Mouse (Mus musculus) A20 (cell line): Measurements from ENCODE around the gene Capzb.
A peak's percentile ranks its signal among the peaks of the same experiment; 100 is the strongest.

Experiments used
- DNase-seq: peaks from one replicate; pipeline ENCODE4 v3.0.0-alpha.2; 2011; ENCODE audit warnings: low read depth, low spot score

The Capzb gene

GRCm38 (mm10) chr4:139179731-139180625, 12.7 kb upstream of the Capzb start:
- DNase-seq: no peak

- DNase-seq: no peak
Observed at GRCm38 (mm10) chr4:139182511-139182910, 10.2 kb upstream of the Capzb start.

GRCm38 (mm10) chr4:139185766-139186442, 6.8 kb upstream of the Capzb start:
- DNase-seq: no peak

- no peak for DNase-seq
Observed at GRCm38 (mm10) chr4:139187930-139188329, 4.8 kb upstream of the Capzb start.

GRCm38 (mm10) chr4:139191605-139192498, 847 bp upstream of the Capzb start:
- peak; percentile 56 for DNase-seq

GRCm38 (mm10) chr4:139193176-139194093, 736 bp downstream of the Capzb start:
- DNase-seq: peak; percentile 84

- no peak for DNase-seq
Observed at GRCm38 (mm10) chr4:139195101-139195500, 2.4 kb downstream of the Capzb start.

- no peak for DNase-seq
Observed at GRCm38 (mm10) chr4:139196464-139196863, 3.8 kb downstream of the Capzb start.

- DNase-seq: no peak
Observed at GRCm38 (mm10) chr4:139196949-139197348, 4.2 kb downstream of the Capzb start.

GRCm38 (mm10) chr4:139197453-139197852, 4.8 kb downstream of the Capzb start:
- DNase-seq: no peak

GRCm38 (mm10) chr4:139198004-139198689, 5.4 kb downstream of the Capzb start:
- no peak for DNase-seq

- no peak for DNase-seq
Observed at GRCm38 (mm10) chr4:139199126-139199525, 6.4 kb downstream of the Capzb start.

GRCm38 (mm10) chr4:139199703-139200340, 7.1 kb downstream of the Capzb start:
- no peak for DNase-seq

GRCm38 (mm10) chr4:139200946-139201345, 8.2 kb downstream of the Capzb start:
- no peak for DNase-seq

GRCm38 (mm10) chr4:139202556-139202955, 9.9 kb downstream of the Capzb start:
- no peak for DNase-seq

- peak; percentile 61 for DNase-seq
Observed at GRCm38 (mm10) chr4:139203381-139203780, 10.7 kb downstream of the Capzb start.

GRCm38 (mm10) chr4:139205842-139206241, 13.1 kb downstream of the Capzb start:
- peak; percentile 24 for DNase-seq

GRCm38 (mm10) chr4:139206353-139207045, 13.8 kb downstream of the Capzb start:
- DNase-seq: peak; percentile 29
